Mouse (Mus musculus) cortical plate, adult 2 months (tissue): ENCODE measurements around the gene Pla2g15. TPM values are rescaled to one million over a fixed set of nuclear protein-coding genes. Genes with fewer than 3 reads are reported as not detected.

Experiments used
- H3K27ac ChIP-seq: fragments of 200-500 bp; 2 replicates; pipeline ENCODE4 v1.5.1; 2012; ENCODE audit warnings: low read length, control low read depth, inconsistent platforms; ENCODE audit not compliant: insufficient read depth
- H3K4me1 ChIP-seq: fragments of 200-500 bp; 2 replicates; pipeline ENCODE4 v1.6.1; 2011; ENCODE audit warnings: low read length; ENCODE audit not compliant: control insufficient read depth, insufficient read depth
- H3K4me3 ChIP-seq: fragments of 200-500 bp; 2 replicates; pipeline ENCODE4 v1.5.1; 2011; ENCODE audit warnings: mild to moderate bottlenecking, low read length, control low read depth; ENCODE audit not compliant: insufficient read depth
- CTCF ChIP-seq: fragments of 200-500 bp; IDR thresholded peaks from 2 replicates; pipeline ENCODE4 v1.5.1; 2011; ENCODE audit warnings: mild to moderate bottlenecking, control low read depth, low read length; ENCODE audit not compliant: insufficient read depth; ENCODE audit errors: extremely low read depth
- POLR2A ChIP-seq: fragments of 200-500 bp; IDR thresholded peaks from 2 replicates; pipeline ENCODE4 v1.6.1; 2011; ENCODE audit warnings: mild to moderate bottlenecking, low read length, control low read depth; ENCODE audit not compliant: insufficient read depth; ENCODE audit errors: extremely low read depth
- polyA plus RNA-seq: library from polyadenylated mRNA; depleted of rRNA; stranded (reverse); fragments of >200 nt; gene quantifications from 2 replicates; pipeline ENCODE4 v1.2.3, GENCODE M21; 2012; rRNA removed

Pla2g15 gene
- 19.6 and 19.9 TPM in 2 replicates for polyA plus RNA-seq

- H3K4me3 ChIP-seq, result peak within 1 kb of the TSS; percentile 82
- no peaks in the 10 kb centered on the region; the same call in 1 of the 2 replicates for H3K4me1 ChIP-seq
- no peak within 1 kb of the TSS; the same call in 1 of the 2 replicates for H3K27ac ChIP-seq
- TF ChIP-seq POLR2A (peak; percentile 77; the same call in 1 of the 2 replicates), CTCF (no peak)
Observed at GRCm38 (mm10) chr8:106149801-106150652, at the start of gene Pla2g15. Gene Pla2g15, plus strand, starts transcription at chr8:106150399.

GRCm38 (mm10) chr8:106102321-106102720, 47.9 kb upstream of the Pla2g15 start:
- H3K27ac ChIP-seq, result no peak overlapping the region
- no peak for TF ChIP-seq CTCF
- no peaks in the 10 kb centered on the region for H3K4me1 ChIP-seq
- H3K4me3 ChIP-seq, result no peak overlapping the region

- Histone ChIP-seq H3K4me3 (no peak overlapping the region), H3K4me1 (no peaks in the 10 kb centered on the region), H3K27ac (no peak overlapping the region)
- no peak for TF ChIP-seq POLR2A
- TF ChIP-seq CTCF, result no peak
Observed at GRCm38 (mm10) chr8:106103888-106104287, 46.3 kb upstream of the Pla2g15 start.

- TF ChIP-seq CTCF, result no peak
- no peak for TF ChIP-seq POLR2A
- Histone ChIP-seq H3K4me3 (no peak overlapping the region), H3K4me1 (no peaks in the 10 kb centered on the region), H3K27ac (no peak overlapping the region; the same call in 1 of the 2 replicates)
Observed at GRCm38 (mm10) chr8:106106193-106106592, 44.0 kb upstream of the Pla2g15 start.

- H3K4me3 ChIP-seq, result no peak overlapping the region
- TF ChIP-seq CTCF, result no peak
- TF ChIP-seq POLR2A, result no peak
- no peaks in the 10 kb centered on the region for H3K4me1 ChIP-seq
- no peak overlapping the region for H3K27ac ChIP-seq
Observed at GRCm38 (mm10) chr8:106108080-106108479, 42.1 kb upstream of the Pla2g15 start.

GRCm38 (mm10) chr8:106108729-106109128, 41.5 kb upstream of the Pla2g15 start:
- H3K4me1 ChIP-seq, result no peaks in the 10 kb centered on the region

GRCm38 (mm10) chr8:106112041-106112440, 38.2 kb upstream of the Pla2g15 start:
- Histone ChIP-seq H3K27ac (no peak overlapping the region), H3K4me3 (no peak overlapping the region), H3K4me1 (no peaks in the 10 kb centered on the region)
- TF ChIP-seq POLR2A (no peak), CTCF (no peak)

More at GRCm38 (mm10) chr8:106108729-106109128, 41.5 kb upstream of the Pla2g15 start:
- TF ChIP-seq POLR2A, result no peak
- TF ChIP-seq CTCF, result no peak
- Histone ChIP-seq H3K4me3 (no peak overlapping the region), H3K27ac (no peak overlapping the region)

- Histone ChIP-seq H3K27ac (no peak overlapping the region), H3K4me1 (no peaks in the 10 kb centered on the region), H3K4me3 (no peak overlapping the region)
- TF ChIP-seq CTCF, result no peak
- no peak for TF ChIP-seq POLR2A
Observed at GRCm38 (mm10) chr8:106112514-106112913, 37.7 kb upstream of the Pla2g15 start.

GRCm38 (mm10) chr8:106115897-106116296, 34.3 kb upstream of the Pla2g15 start:
- H3K27ac ChIP-seq, result no peak overlapping the region
- no peaks in the 10 kb centered on the region for H3K4me1 ChIP-seq
- no peak overlapping the region for H3K4me3 ChIP-seq
- TF ChIP-seq CTCF (peak; percentile 37; the same call in 1 of the 2 replicates), POLR2A (no peak)

- Histone ChIP-seq H3K4me3 (no peak overlapping the region), H3K4me1 (no peaks in the 10 kb centered on the region; the same call in 1 of the 2 replicates), H3K27ac (no peak overlapping the region)
- TF ChIP-seq CTCF, result no peak
- TF ChIP-seq POLR2A, result no peak
Observed at GRCm38 (mm10) chr8:106123443-106123842, 26.8 kb upstream of the Pla2g15 start.
